Mouse (Mus musculus) midbrain, embryonic 16.5 days (tissue): ENCODE results near the gene Sgk2. TPM values are rescaled to one million over a fixed set of nuclear protein-coding genes. Genes with fewer than 3 reads are reported as not detected.

Experiments
- ATAC-seq: fragments of 200-750 bp; cut with Nextera tagmentation; 2 replicates; pipeline ENCODE4 v1.8.0; 2017; ENCODE audit warnings: moderate TSS enrichment
- H3K27ac ChIP-seq: fragments of 300-500 bp; sonication (generic); 2 replicates; pipeline ENCODE4 v1.5.1; 2014; ENCODE audit warnings: mild to moderate bottlenecking, low read length, mixed read lengths
- H3K27me3 ChIP-seq: fragments of 300-500 bp; sonication (generic); 2 replicates; pipeline ENCODE4 v1.6.1; 2014; ENCODE audit warnings: low read depth, low read length, mixed read lengths; ENCODE audit not compliant: control insufficient read depth, insufficient read depth
- H3K36me3 ChIP-seq: fragments of 300-500 bp; sonication (generic); 2 replicates; pipeline ENCODE4 v1.6.1; 2014; ENCODE audit warnings: mild to moderate bottlenecking, low read length, moderate library complexity, mixed read lengths; ENCODE audit not compliant: control insufficient read depth, insufficient read depth
- H3K4me1 ChIP-seq: fragments of 300-500 bp; sonication (generic); 2 replicates; pipeline ENCODE4 v1.6.1; 2014; ENCODE audit warnings: mild to moderate bottlenecking, low read length, mixed read lengths; ENCODE audit not compliant: control insufficient read depth, insufficient read depth
- H3K4me2 ChIP-seq: fragments of 300-500 bp; sonication (generic); 2 replicates; pipeline ENCODE4 v1.6.1; 2014; ENCODE audit warnings: mild to moderate bottlenecking, low read length, mixed read lengths
- H3K4me3 ChIP-seq: fragments of 300-500 bp; sonication (generic); 2 replicates; pipeline ENCODE4 v1.5.1; 2014; ENCODE audit warnings: low read depth, mild to moderate bottlenecking, low read length, moderate library complexity, mixed read lengths
- H3K9ac ChIP-seq: fragments of 300-500 bp; sonication (generic); 2 replicates; pipeline ENCODE4 v1.6.1; 2014; ENCODE audit warnings: low read depth, low read length, mixed read lengths
- H3K9me3 ChIP-seq: fragments of 300-500 bp; sonication (generic); replicated peaks from 2 replicates; pipeline ENCODE4 v1.6.1; 2014; ENCODE audit warnings: mild to moderate bottlenecking, low read length, mixed read lengths; ENCODE audit not compliant: control insufficient read depth, poor library complexity, severe bottlenecking
- WGBS: fragments of 180-500 bp; shearing (Covaris S2); extraction: QIAGEN DNeasy Blood & Tissue Kit; methylation state at CpG from one replicate; pipeline ENCODE4 v1.1.7; 2014; 5-methylcytosine and 5-hydroxymethylcytosine counted together
- polyA plus RNA-seq: library from polyadenylated mRNA; unstranded; fragments of >200 nt; fragmentation: Nextera tagmentation; extraction: Ambion mirVana; gene quantifications from 2 replicates; pipeline ENCODE4 v1.2.1, GENCODE M21; 2015

Sgk2 gene
- polyA plus RNA-seq, 1 experiment from 2014 or later = not detected

GRCm38 (mm10) chr2:162976001-162976400, 11.1 kb upstream of the Sgk2 start:
- H3K9ac ChIP-seq = no peak overlapping the region
- H3K4me3 ChIP-seq = no peak overlapping the region
- H3K4me1 ChIP-seq = 0 out of 2 replicates have a peak, but pooled peaks cover 2% of the 10 kb centered on the region
- H3K9me3 ChIP-seq = no peaks in the 10 kb centered on the region
- H3K27ac ChIP-seq = no peak overlapping the region
- H3K27me3 ChIP-seq = no peaks in the 10 kb centered on the region
- WGBS = 85% methylated on average over 4 of the region's 4 CpGs
- H3K36me3 ChIP-seq = no peaks in the 10 kb centered on the region
- ATAC-seq = no peak
- no peak overlapping the region for H3K4me2 ChIP-seq

GRCm38 (mm10) chr2:162984381-162984780, 2.7 kb upstream of the Sgk2 start:
- ATAC-seq = no peak
- Histone ChIP-seq H3K27me3 (no peaks in the 10 kb centered on the region; the same call in none of the 2 replicates), H3K4me2 (no peak overlapping the region), H3K36me3 (no peaks in the 10 kb centered on the region), H3K4me1 (no peaks in the 10 kb centered on the region), H3K9ac (no peak overlapping the region), H3K27ac (no peak overlapping the region), H3K9me3 (no peaks in the 10 kb centered on the region), H3K4me3 (no peak overlapping the region)
- 88% methylated on average over 6 of the region's 6 CpGs for WGBS

- no peak for ATAC-seq
Observed at GRCm38 (mm10) chr2:162985923-162986322, 1.2 kb upstream of the Sgk2 start.

GRCm38 (mm10) chr2:162986764-162987163, 366 bp upstream of the Sgk2 start:
- no peaks in the 10 kb centered on the region for H3K36me3 ChIP-seq
- H3K27me3 ChIP-seq = no peaks in the 10 kb centered on the region; the same call in none of the 2 replicates
- H3K4me1 ChIP-seq = no peaks in the 10 kb centered on the region
- 94% methylated on average over 3 of the region's 3 CpGs for WGBS
- H3K4me3 ChIP-seq = no peak overlapping the region
- no peak overlapping the region for H3K9ac ChIP-seq
- no peak overlapping the region for H3K27ac ChIP-seq
- no peak for ATAC-seq
- no peak overlapping the region for H3K4me2 ChIP-seq
- H3K9me3 ChIP-seq = no peaks in the 10 kb centered on the region

More at GRCm38 (mm10) chr2:162985923-162986322, 1.2 kb upstream of the Sgk2 start:
- no peaks in the 10 kb centered on the region; the same call in none of the 2 replicates for H3K27me3 ChIP-seq
- no peak overlapping the region for H3K27ac ChIP-seq
- no peaks in the 10 kb centered on the region for H3K4me1 ChIP-seq
- no peak overlapping the region for H3K9ac ChIP-seq
- no peak overlapping the region for H3K4me3 ChIP-seq
- no peak overlapping the region for H3K4me2 ChIP-seq
- H3K9me3 ChIP-seq = no peaks in the 10 kb centered on the region
- no peaks in the 10 kb centered on the region for H3K36me3 ChIP-seq
- WGBS = 28% methylated on average over 3 of the region's 3 CpGs

- no peaks in the 10 kb centered on the region for H3K4me1 ChIP-seq
- H3K9me3 ChIP-seq = no peaks in the 10 kb centered on the region
- H3K27me3 ChIP-seq = no peaks in the 10 kb centered on the region; the same call in none of the 2 replicates
- no peak overlapping the region for H3K9ac ChIP-seq
- no peaks in the 10 kb centered on the region for H3K36me3 ChIP-seq
- no peak overlapping the region for H3K27ac ChIP-seq
- 89% methylated on average over 4 of the region's 4 CpGs for WGBS
- no peak overlapping the region for H3K4me2 ChIP-seq
- H3K4me3 ChIP-seq = no peak overlapping the region
- ATAC-seq = no peak
Observed at GRCm38 (mm10) chr2:162988235-162988634, 1.1 kb downstream of the Sgk2 start.

- H3K9ac ChIP-seq = no peak overlapping the region
- no peaks in the 10 kb centered on the region; the same call in none of the 2 replicates for H3K27me3 ChIP-seq
- H3K27ac ChIP-seq = no peak overlapping the region
- no peaks in the 10 kb centered on the region for H3K36me3 ChIP-seq
- 27% methylated on average over 6 of the region's 6 CpGs for WGBS
- H3K4me3 ChIP-seq = no peak overlapping the region
- no peak for ATAC-seq
- H3K9me3 ChIP-seq = no peaks in the 10 kb centered on the region
- H3K4me1 ChIP-seq = no peaks in the 10 kb centered on the region
- H3K4me2 ChIP-seq = no peak overlapping the region
Observed at GRCm38 (mm10) chr2:162991394-162992083, 4.4 kb downstream of the Sgk2 start.

- H3K4me2 ChIP-seq = no peak overlapping the region
- no peaks in the 10 kb centered on the region for H3K36me3 ChIP-seq
- H3K9ac ChIP-seq = no peak overlapping the region
- H3K4me1 ChIP-seq = no peaks in the 10 kb centered on the region
- no peaks in the 10 kb centered on the region for H3K9me3 ChIP-seq
- no peaks in the 10 kb centered on the region; the same call in none of the 2 replicates for H3K27me3 ChIP-seq
- H3K4me3 ChIP-seq = no peak overlapping the region
- H3K27ac ChIP-seq = no peak overlapping the region
- ATAC-seq = no peak
Observed at GRCm38 (mm10) chr2:162992084-162992437, 4.9 kb downstream of the Sgk2 start.

GRCm38 (mm10) chr2:162993881-162994616, 6.9 kb downstream of the Sgk2 start:
- Histone ChIP-seq H3K9ac (no peak overlapping the region), H3K27me3 (no peaks in the 10 kb centered on the region), H3K36me3 (no peaks in the 10 kb centered on the region), H3K4me1 (no peaks in the 10 kb centered on the region), H3K27ac (no peak overlapping the region), H3K4me2 (no peak overlapping the region), H3K9me3 (no peaks in the 10 kb centered on the region), H3K4me3 (no peak overlapping the region)
- ATAC-seq = no peak
- WGBS = 85% methylated on average over 9 of the region's 9 CpGs
